Mouse (Mus musculus) intestine, embryonic 14.5 days (tissue): Measurements from ENCODE around the gene Mpzl3. TPM values are rescaled to one million over a fixed set of nuclear protein-coding genes. Genes with fewer than 3 reads are reported as not detected.
A peak's percentile ranks its signal among the peaks of the same experiment; 100 is the strongest.

Experiments
- ATAC-seq: fragments of 200-750 bp; cut with Nextera tagmentation; replicated peaks from 2 replicates; pipeline ENCODE4 v1.8.0; 2017; ENCODE audit warnings: low read depth, moderate number of reproducible peaks, moderate TSS enrichment, moderate library complexity; ENCODE audit not compliant: low FRiP score, low TSS enrichment
- DNase-seq: peaks from one replicate; pipeline ENCODE4 v3.0.0-alpha.2; 2018; ENCODE audit warnings: low spot score
- H3K27ac ChIP-seq: fragments of 300-500 bp; sonication (generic); 2 replicates; pipeline ENCODE4 v1.5.1; 2014; ENCODE audit warnings: low read depth, mild to moderate bottlenecking, control low read depth
- H3K27me3 ChIP-seq: fragments of 300-500 bp; sonication (generic); replicated peaks from 2 replicates; pipeline ENCODE4 v1.6.1; 2014; ENCODE audit warnings: low read length, control low read depth; ENCODE audit not compliant: control insufficient read depth, insufficient read depth
- H3K36me3 ChIP-seq: fragments of 300-500 bp; sonication (generic); 2 replicates; pipeline ENCODE4 v1.6.1; 2014; ENCODE audit warnings: low read length, control low read depth; ENCODE audit not compliant: control insufficient read depth, insufficient read depth
- H3K4me1 ChIP-seq: fragments of 300-500 bp; sonication (generic); replicated peaks from 2 replicates; pipeline ENCODE4 v1.6.1; 2014; ENCODE audit warnings: low read length, control low read depth, mixed read lengths; ENCODE audit not compliant: control insufficient read depth, insufficient read depth
- H3K4me2 ChIP-seq: fragments of 300-500 bp; sonication (generic); 2 replicates; pipeline ENCODE4 v1.6.1; 2014; ENCODE audit warnings: low read length
- H3K4me3 ChIP-seq: fragments of 300-500 bp; sonication (generic); 2 replicates; pipeline ENCODE4 v1.5.1; 2014; ENCODE audit warnings: low read depth, low read length, control low read depth, mixed read lengths
- H3K9ac ChIP-seq: fragments of 300-500 bp; sonication (generic); 2 replicates; pipeline ENCODE4 v1.6.1; 2014; ENCODE audit warnings: mild to moderate bottlenecking, low read length
- H3K9me3 ChIP-seq: fragments of 300-500 bp; sonication (generic); 2 replicates; pipeline ENCODE4 v1.6.1; 2016; ENCODE audit warnings: low read length, control low read depth; ENCODE audit not compliant: control insufficient read depth
- WGBS: fragments of 180-500 bp; shearing (Covaris S2); extraction: QIAGEN DNeasy Blood & Tissue Kit; methylation state at CpG from one replicate; pipeline ENCODE4 v1.1.7; 2014; 5-methylcytosine and 5-hydroxymethylcytosine counted together
- polyA plus RNA-seq: library from polyadenylated mRNA; unstranded; fragments of >200 nt; fragmentation: Nextera tagmentation; extraction: Ambion mirVana; gene quantifications from 2 replicates; pipeline ENCODE4 v1.2.1, GENCODE M21; 2014

The Mpzl3 gene
- polyA plus RNA-seq, 1 experiment from 2014 or later = 6.5 TPM

DNA sequence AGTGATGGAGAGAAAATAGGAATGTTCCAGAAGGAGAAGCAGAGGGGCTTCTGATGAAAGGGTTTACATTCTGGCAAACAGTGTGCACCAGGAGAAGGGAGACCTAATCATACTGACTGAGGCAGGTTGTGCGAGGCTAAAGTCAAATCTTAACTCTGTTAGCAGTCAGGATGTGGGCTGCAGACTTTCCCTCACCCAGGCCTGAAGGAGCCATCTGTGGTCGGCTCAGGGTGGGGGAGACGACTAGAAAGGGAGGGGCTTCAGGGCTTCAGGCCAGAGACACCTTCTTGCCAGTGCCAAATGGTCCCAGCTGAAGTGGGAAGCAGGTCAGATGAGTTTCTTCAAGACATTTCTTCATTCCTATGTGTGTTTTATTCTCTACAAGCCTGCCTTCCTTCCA, 43.4 kb downstream of the Mpzl3 start:
- ATAC-seq = no peak

DNA sequence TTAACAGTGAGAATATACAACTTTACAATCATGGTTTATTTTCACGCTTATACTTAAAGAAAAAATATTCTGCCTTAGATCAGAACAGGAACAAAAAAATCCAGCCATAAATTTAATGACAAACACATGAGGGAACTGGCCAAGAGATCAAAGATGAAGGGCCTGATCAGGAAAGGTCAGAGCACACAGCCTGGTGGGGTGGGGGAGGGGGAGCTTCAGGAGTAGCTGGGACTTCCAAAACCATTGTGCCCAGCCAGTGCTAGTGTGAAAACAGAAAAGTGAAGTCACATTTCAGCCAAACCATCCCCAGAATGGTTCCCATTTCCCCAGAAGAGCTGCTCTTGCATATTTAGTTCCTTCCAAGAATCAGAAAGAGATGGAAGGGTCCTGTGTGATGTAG, 47.5 kb downstream of the Mpzl3 start:
- no peaks in the 10 kb centered on the region for H3K9me3 ChIP-seq
- H3K4me1 ChIP-seq = no peaks in the 10 kb centered on the region
- DNase-seq (no peak), ATAC-seq (no peak)
- WGBS = 77% methylated on average over 1 of the region's 1 CpGs
- H3K27ac ChIP-seq = peak overlapping the region; percentile 64; the same call in 1 of the 2 replicates
- no peaks in the 10 kb centered on the region for H3K27me3 ChIP-seq
- H3K4me3 ChIP-seq = no peak overlapping the region
- no peak overlapping the region for H3K4me2 ChIP-seq
- no peaks in the 10 kb centered on the region for H3K36me3 ChIP-seq
- no peak overlapping the region for H3K9ac ChIP-seq

More for the DNA sequence above, 43.4 kb downstream of the Mpzl3 start:
- Histone ChIP-seq H3K27me3 (no peaks in the 10 kb centered on the region), H3K4me3 (no peak overlapping the region), H3K4me2 (no peak overlapping the region), H3K4me1 (no peaks in the 10 kb centered on the region), H3K9ac (no peak overlapping the region), H3K9me3 (no peaks in the 10 kb centered on the region), H3K27ac (no peak overlapping the region), H3K36me3 (no peaks in the 10 kb centered on the region)
- 22% methylated on average over 3 of the region's 3 CpGs for WGBS
- no peak for DNase-seq

DNA sequence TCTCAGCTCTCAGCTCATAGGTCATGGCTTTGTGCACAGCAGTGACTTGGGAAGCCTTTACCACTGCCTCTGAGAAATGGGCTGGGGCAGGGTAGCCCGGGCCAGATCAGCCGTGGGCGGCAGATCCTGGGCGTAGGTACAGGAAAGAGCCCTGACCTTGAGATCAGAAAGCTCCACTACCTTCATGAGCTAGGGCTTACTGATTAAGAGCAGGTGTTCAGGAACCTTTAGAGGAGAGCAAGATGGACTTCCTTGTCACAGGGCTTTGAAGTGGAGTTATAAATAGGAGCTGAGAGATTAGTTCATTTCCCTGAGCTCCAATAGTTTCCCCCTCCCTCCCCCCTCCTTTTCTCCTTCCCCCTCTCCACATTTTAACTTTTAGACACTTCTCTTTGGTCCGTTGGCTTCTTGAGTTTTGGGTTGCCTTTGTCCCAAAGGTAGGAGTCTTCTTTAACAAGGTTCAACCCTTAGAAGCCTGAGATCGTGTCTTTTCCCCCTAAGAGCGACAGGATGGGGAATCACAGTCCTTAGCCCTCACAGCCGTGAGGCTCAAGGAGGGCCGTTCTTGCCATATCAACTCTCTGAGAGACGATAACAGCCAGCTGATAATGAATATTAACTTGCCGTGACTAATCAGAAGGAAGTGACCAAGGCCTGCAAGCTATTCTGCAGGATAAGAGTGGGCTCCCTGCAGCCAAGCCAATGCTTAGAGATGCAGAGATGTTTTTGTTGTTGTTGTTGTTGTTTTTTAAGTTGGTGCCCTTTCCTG, 48.4 kb downstream of the Mpzl3 start:
- Histone ChIP-seq H3K9me3 (no peaks in the 10 kb centered on the region), H3K4me1 (no peaks in the 10 kb centered on the region), H3K4me3 (0 out of 2 replicates have a peak overlapping the region, but pooled peaks have one; percentile 6), H3K9ac (no peak overlapping the region), H3K4me2 (peak overlapping the region; percentile 25; the same call in 1 of the 2 replicates), H3K36me3 (no peaks in the 10 kb centered on the region), H3K27ac (peak overlapping the region; percentile 64), H3K27me3 (no peaks in the 10 kb centered on the region)
- DNase-seq (peak; percentile 54), ATAC-seq (peak; percentile 74)
- WGBS = 63% methylated on average over 11 of the region's 11 CpGs

DNA sequence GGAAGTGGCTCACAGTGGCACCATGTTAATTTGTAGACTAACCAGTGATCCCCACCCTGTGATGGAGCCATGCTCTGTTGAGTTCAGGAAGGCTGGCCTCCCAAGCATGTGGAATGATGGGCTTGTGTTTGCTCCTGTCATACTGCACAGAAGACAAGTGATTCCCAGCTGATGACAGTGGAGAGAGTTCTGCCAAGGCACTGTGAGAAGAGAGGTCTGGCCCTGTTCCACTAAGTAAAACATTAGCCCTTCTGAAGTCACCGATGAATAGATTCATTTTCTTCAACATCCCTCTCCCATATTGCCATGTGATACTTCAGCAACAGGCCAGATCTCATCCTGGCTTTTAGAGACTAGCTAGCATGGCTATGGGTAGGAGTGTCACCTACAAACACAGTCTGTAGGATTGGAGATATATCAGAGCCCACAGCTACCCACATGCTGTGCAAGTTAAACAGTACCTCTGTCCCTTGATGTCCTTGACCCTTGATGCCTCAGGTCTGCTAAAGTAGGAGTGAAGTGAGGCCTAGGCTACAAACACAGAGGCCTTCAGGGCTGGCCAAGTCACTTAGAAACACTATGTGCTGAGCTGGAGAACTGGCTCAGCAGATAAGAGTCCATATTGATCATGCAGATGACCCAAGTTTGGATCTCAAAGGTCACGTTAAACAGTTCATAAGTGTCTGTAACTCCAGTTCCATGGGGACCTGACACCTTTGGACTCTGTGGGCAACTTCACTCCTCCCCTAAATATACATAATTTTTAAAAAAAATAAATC, 50.8 kb downstream of the Mpzl3 start:
- Histone ChIP-seq H3K36me3 (no peaks in the 10 kb centered on the region), H3K9me3 (no peaks in the 10 kb centered on the region), H3K9ac (no peak overlapping the region), H3K4me1 (no peaks in the 10 kb centered on the region), H3K4me2 (no peak overlapping the region), H3K27ac (no peak overlapping the region), H3K4me3 (no peak overlapping the region), H3K27me3 (no peaks in the 10 kb centered on the region)
- no peak for DNase-seq
- 87% methylated on average over 2 of the region's 2 CpGs for WGBS
- ATAC-seq = no peak

DNA sequence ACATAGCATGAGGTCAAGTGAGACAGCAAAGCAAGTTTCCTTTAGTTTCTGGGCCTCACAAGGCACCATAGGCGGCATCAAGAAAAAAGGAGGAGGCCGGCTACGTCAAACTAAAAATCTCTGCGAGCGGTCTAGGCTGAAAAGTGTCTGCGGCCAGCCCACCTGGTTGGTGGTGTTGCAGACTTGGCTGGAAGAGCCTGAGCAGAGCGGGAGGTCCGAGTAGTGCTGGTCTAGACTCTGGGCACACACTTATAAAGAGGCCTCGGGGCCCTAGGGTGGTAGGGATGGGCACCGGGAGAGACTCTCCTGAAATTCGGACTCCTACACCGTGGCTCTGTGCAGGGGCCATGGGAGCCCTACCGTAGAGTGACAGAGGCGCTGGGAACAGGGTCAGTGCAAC, 60.7 kb downstream of the Mpzl3 start:
- Histone ChIP-seq H3K4me2 (peak overlapping the region; percentile 43), H3K36me3 (no peaks in the 10 kb centered on the region), H3K4me1 (peaks cover 6% of the 10 kb centered on the region; the same call in 1 of the 2 replicates), H3K27ac (no peak overlapping the region), H3K4me3 (peak overlapping the region; percentile 25), H3K9ac (0 out of 2 replicates have a peak overlapping the region, but pooled peaks have one; percentile 1), H3K27me3 (no peaks in the 10 kb centered on the region), H3K9me3 (no peaks in the 10 kb centered on the region)
- DNase-seq = peak; percentile 75
- WGBS = 4% methylated on average over 14 of the region's 14 CpGs
- ATAC-seq = peak; percentile 55

DNA sequence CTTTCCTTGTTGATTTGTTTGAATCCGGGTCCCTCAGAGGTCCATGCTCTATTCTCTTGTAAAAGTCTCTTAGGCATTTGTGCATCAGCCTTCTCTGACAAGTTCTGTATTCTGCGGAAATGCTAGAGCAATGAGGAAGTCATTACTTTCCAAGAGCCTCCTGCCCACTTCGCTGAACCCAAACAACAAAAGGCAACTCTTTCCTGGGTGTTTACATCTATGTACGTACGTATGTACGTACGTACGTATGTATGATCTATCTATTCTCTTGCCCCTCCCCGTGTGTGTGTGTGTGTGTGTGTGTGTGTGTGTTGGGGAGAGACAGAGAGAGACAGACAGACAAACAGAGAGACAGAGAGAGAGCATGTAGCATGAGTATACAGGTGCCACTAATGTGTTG, 61.8 kb downstream of the Mpzl3 start:
- 43% methylated on average over 9 of the region's 9 CpGs for WGBS

DNA sequence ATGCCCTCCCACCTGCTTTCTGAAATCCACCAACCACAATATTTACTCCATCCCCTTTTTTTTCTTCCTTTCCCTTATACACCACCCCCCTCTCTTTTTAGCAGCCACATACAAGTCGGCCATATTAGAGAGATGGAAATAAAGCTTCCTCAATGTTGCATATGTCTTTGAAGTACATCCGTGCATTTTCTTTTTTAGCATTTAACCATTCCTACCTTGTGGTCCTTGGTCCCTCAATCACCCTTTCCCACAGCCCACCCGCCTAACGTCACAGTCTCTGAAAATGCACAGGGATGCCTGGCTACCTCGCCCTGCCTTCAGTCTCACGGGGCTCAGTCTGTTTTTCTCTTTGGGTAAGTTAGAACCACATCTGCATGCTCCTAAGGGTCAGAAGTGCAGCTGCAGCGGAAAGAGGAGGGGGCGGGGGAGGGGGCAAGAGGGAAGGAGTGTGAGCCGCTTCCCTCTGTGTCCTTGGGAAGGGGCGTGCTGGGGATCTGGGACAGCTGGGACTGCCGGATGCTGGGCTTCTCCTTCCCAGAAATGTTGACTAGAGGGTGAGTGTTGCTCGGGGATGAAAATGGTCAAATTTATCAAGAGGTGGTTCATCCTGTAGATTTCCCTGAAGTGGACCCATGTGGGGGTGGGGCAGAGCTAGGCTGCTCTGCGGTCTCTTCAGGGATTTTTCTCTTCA, 62.9 kb downstream of the Mpzl3 start, which contains the start of gene Scn2b:
Gene Scn2b (plus strand): TSS at position 42 of the 691 bp plus-strand sequence.
- ATAC-seq (no peak; the same call in 1 of the 2 replicates), DNase-seq (peak; percentile 69)
- no peaks in the 10 kb centered on the region for H3K9me3 ChIP-seq
- no peaks in the 10 kb centered on the region for H3K36me3 ChIP-seq
- peak within 1 kb of the TSS; percentile 66; the same call in 1 of the 2 replicates for H3K27ac ChIP-seq
- peak within 1 kb of the TSS; percentile 64 for H3K9ac ChIP-seq
- WGBS = under 1% methylated on average over 13 of the region's 13 CpGs
- H3K4me1 ChIP-seq = peaks cover 10% of the 10 kb centered on the region
- no peaks in the 10 kb centered on the region for H3K27me3 ChIP-seq
- peak within 1 kb of the TSS; percentile 73 for H3K4me3 ChIP-seq
- peak within 1 kb of the TSS; percentile 72 for H3K4me2 ChIP-seq

More for the DNA sequence above, 61.8 kb downstream of the Mpzl3 start:
- Histone ChIP-seq H3K27ac (no peak overlapping the region), H3K9ac (no peak overlapping the region), H3K36me3 (no peaks in the 10 kb centered on the region), H3K4me1 (peaks cover 6% of the 10 kb centered on the region; the same call in 1 of the 2 replicates), H3K9me3 (no peaks in the 10 kb centered on the region), H3K4me2 (no peak overlapping the region), H3K4me3 (no peak overlapping the region), H3K27me3 (no peaks in the 10 kb centered on the region)
- no peak for DNase-seq
- ATAC-seq = no peak

DNA sequence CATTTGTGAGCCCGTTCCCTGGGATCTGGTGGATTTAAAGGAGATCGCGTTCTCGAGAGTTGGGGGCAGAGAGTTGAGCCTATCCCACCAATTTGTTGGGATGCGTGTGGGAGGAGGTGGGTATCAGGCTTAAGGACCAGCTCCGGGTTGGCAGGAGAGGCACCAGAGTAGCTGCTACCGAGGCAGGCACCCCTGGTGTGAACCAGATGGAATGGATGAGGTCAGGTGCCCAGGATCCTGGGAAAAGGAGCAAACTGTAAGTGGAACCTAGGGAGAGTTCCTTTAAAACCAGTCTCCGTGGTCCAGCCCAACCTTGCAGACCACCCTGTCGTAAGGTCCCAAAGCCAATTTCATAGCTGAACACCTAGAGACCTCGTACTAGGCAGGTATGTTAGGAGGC, 63.6 kb downstream of the Mpzl3 start:
- Histone ChIP-seq H3K27ac (no peak overlapping the region), H3K9me3 (no peaks in the 10 kb centered on the region), H3K4me3 (peak overlapping the region; percentile 73), H3K4me2 (peak overlapping the region; percentile 72), H3K36me3 (no peaks in the 10 kb centered on the region), H3K9ac (0 out of 2 replicates have a peak overlapping the region, but pooled peaks have one; percentile 3), H3K4me1 (peaks cover 10% of the 10 kb centered on the region), H3K27me3 (no peaks in the 10 kb centered on the region)
- 23% methylated on average over 10 of the region's 10 CpGs for WGBS
- no peak for ATAC-seq
- DNase-seq = no peak
